Mouse (Mus musculus) bone marrow, adult 2 months (tissue): ENCODE measurements at regions not wholly inside any gene's neighbourhood (a gene's known extent, or its start where the extent isn't known, plus 50 kb on each side); places are given as distances from the start of the nearest gene placed in this dataset.

Source experiments
- H3K27ac ChIP-seq: fragments of 200-500 bp; 2 replicates; pipeline ENCODE4 v1.5.1; 2012; ENCODE audit warnings: low read depth, mild to moderate bottlenecking, control low read depth, inconsistent platforms, low read length; ENCODE audit not compliant: control insufficient read depth, poor library complexity, insufficient read depth
- H3K4me1 ChIP-seq: fragments of 200-500 bp; 2 replicates; pipeline ENCODE4 v1.6.1; 2011; ENCODE audit warnings: low read length; ENCODE audit not compliant: control insufficient read depth, insufficient read depth
- H3K4me3 ChIP-seq: fragments of 200-500 bp; replicated peaks from 2 replicates; pipeline ENCODE3; 2011; ENCODE audit warnings: mild to moderate bottlenecking, low read depth, low read length, control low read depth; ENCODE audit not compliant: control insufficient read depth
- CTCF ChIP-seq: fragments of 200-500 bp; IDR thresholded peaks from 2 replicates; pipeline ENCODE4 v1.5.1; 2011; ENCODE audit warnings: low read length, control low read depth; ENCODE audit not compliant: control insufficient read depth, insufficient read depth
- POLR2A ChIP-seq: fragments of 200-500 bp; IDR thresholded peaks from 2 replicates; pipeline ENCODE4 v1.6.1; 2011; ENCODE audit warnings: low read depth, mild to moderate bottlenecking, control low read depth, low read length, borderline replicate concordance; ENCODE audit not compliant: control insufficient read depth
- WGBS: fragments of 180-500 bp; shearing (Covaris S2); methylation state at CpG from one replicate; pipeline ENCODE4 v1.1.7; 2018; 5-methylcytosine and 5-hydroxymethylcytosine counted together

DNA sequence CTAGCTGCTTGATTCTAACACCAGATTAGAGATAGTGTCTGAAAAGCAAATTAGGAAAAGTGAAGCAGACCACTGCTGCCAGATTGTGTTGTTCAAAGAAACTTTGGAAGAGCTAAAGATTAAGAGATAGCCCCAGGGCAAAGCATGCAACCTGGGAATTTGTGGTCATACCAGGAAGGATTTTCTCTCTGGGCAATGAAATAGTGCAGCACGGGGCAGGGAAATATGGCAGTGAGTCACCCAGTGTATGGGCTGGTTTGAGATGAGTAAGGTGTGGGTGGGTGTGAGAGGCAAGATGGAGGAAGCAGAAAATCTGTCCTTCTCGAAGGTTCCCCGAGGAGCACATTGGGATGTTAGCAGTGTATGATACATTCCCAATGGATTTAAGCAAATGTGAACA is 155.9 kb upstream of the Cdkn2b start:
- WGBS, result 90% methylated on average over 3 of the region's 3 CpGs
- no peaks in the 10 kb centered on the region for H3K4me1 ChIP-seq
- H3K27ac ChIP-seq, result no peak overlapping the region
- no peak overlapping the region for H3K4me3 ChIP-seq
- TF ChIP-seq CTCF, result no peak
- TF ChIP-seq POLR2A, result no peak

GRCm38 (mm10) chr4:89463121-89463520 is 152.3 kb upstream of the Cdkn2b start:
- TF ChIP-seq CTCF (no peak), POLR2A (no peak)
- Histone ChIP-seq H3K4me1 (no peaks in the 10 kb centered on the region), H3K27ac (no peak overlapping the region), H3K4me3 (no peak overlapping the region)
- WGBS, result 89% methylated on average over 4 of the region's 4 CpGs

- WGBS, result 58% methylated on average over 7 of the region's 7 CpGs
- Histone ChIP-seq H3K4me1 (no peaks in the 10 kb centered on the region), H3K27ac (no peak overlapping the region), H3K4me3 (no peak overlapping the region)
- TF ChIP-seq POLR2A (no peak), CTCF (no peak)
These were observed 149.4 kb upstream of the Cdkn2b start for GRCm38 (mm10) chr4:89460170-89460762.

GRCm38 (mm10) chr4:89459346-89459666 is 148.5 kb upstream of the Cdkn2b start:
- Histone ChIP-seq H3K27ac (no peak overlapping the region), H3K4me1 (no peaks in the 10 kb centered on the region), H3K4me3 (no peak overlapping the region)
- 57% methylated on average over 1 of the region's 1 CpGs for WGBS
- TF ChIP-seq CTCF (no peak), POLR2A (no peak)

DNA sequence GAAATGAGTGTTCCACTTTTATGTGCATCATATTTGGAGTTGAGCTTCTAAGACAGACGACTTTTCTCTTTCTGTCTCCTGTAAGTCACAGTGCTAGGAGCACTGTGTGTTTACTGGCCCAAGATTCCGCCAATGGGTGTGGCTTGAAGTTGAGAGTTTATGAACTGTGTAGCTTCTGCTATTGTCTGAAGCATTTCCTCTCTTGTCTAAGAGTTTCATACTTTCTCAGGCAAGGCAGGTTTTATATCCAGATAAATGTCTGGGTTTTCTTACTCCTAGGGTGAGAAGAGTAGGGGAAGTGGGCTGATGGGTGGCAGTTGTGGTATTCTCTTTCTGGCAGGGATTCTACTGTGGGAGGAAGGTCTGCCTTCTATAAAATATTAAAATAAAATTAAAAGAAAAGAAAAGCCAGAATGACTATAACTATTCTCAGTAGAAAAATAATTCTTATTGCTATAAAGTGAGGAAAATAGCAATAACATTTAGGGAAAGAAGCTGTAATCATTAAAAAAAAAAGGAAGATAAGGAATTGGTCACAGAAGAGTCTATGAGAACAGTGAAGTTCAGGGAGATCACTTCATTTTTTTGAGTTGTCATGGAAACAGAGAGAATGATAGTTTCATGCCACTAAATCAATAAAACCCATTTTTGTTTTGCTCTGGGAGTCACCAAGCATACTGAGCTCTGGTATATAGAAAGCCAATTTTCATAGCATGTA is 147.9 kb upstream of the Cdkn2b start:
- WGBS, result 28% methylated on average over 2 of the region's 2 CpGs
- Histone ChIP-seq H3K27ac (no peak overlapping the region), H3K4me1 (no peaks in the 10 kb centered on the region), H3K4me3 (no peak overlapping the region)
- TF ChIP-seq CTCF (no peak), POLR2A (no peak)

- Histone ChIP-seq H3K27ac (no peak overlapping the region), H3K4me1 (no peaks in the 10 kb centered on the region), H3K4me3 (no peak overlapping the region)
- no peak for TF ChIP-seq POLR2A
- TF ChIP-seq CTCF, result no peak
- 47% methylated on average over 2 of the region's 2 CpGs for WGBS
These were observed 147.0 kb upstream of the Cdkn2b start for GRCm38 (mm10) chr4:89457861-89458260.

DNA sequence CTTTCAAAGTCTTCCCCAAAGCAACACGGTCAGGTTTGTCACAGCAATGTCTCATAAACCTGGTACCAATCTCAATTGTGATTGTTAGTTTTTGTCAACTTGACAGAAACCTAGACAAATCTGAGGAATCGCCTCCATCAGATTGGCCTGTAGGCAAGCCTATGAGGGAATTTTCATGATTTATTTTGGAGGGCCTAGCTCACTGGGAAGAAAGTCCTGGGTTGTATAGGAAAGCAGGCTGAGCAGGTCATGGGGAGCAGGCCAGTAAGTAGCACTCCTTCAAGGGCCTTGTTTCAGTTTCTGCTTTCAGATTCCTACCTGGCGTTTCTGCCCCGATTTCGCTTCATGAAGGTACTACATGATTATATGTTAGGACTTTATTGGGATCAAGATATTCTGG is 144.1 kb upstream of the Cdkn2b start:
- H3K27ac ChIP-seq, result no peak overlapping the region

GRCm38 (mm10) chr4:89453051-89453450 is 142.2 kb upstream of the Cdkn2b start:
- H3K4me3 ChIP-seq, result no peak overlapping the region
- TF ChIP-seq POLR2A (no peak), CTCF (no peak)
- no peaks in the 10 kb centered on the region for H3K4me1 ChIP-seq
- no peak overlapping the region for H3K27ac ChIP-seq

More for the DNA sequence above, 144.1 kb upstream of the Cdkn2b start:
- 92% methylated on average over 5 of the region's 5 CpGs for WGBS
- no peaks in the 10 kb centered on the region for H3K4me1 ChIP-seq
- no peak overlapping the region for H3K4me3 ChIP-seq
- no peak for TF ChIP-seq POLR2A

- no peaks in the 10 kb centered on the region for H3K4me1 ChIP-seq
- H3K4me3 ChIP-seq, result no peak overlapping the region
- H3K27ac ChIP-seq, result no peak overlapping the region
- TF ChIP-seq POLR2A, result no peak
- no peak for TF ChIP-seq CTCF
- WGBS, result 49% methylated on average over 2 of the region's 2 CpGs
These were observed 140.9 kb upstream of the Cdkn2b start for GRCm38 (mm10) chr4:89451741-89452140.
